Mouse (Mus musculus): ENCODE measurements around the gene Mki67. TPM values are rescaled to one million over a fixed set of nuclear protein-coding genes. Genes with fewer than 3 reads are reported as not detected.
"Not testable (repeated sequence)": the region's sequence is repeated elsewhere in the genome, so short reads cannot be mapped to it uniquely, and the experiment has no call there.

The Mki67 gene
- polyA plus RNA-seq, 1 experiment from 2014 or later: 108 TPM

GRCm38 (mm10) chr7:135694796-135695195, 21.4 kb downstream of the Mki67 start:
- H3K4me3 ChIP-seq: no peak overlapping the region
- H3K9ac ChIP-seq: no peak overlapping the region
- H3K4me2 ChIP-seq: no peak overlapping the region
- H3K27me3 ChIP-seq (replicated peaks): no peaks in the 10 kb centered on the region
- no peaks in the 10 kb centered on the region for H3K4me1 ChIP-seq
- WGBS (ENCODE audit: insufficient replicate concordance): 88% methylated on average over 5 of the region's 5 CpGs
- H3K27ac ChIP-seq: no peak overlapping the region
- no peaks in the 10 kb centered on the region for H3K9me3 ChIP-seq (replicated peaks)
- peaks cover 100% of the 10 kb centered on the region for H3K36me3 ChIP-seq
- ATAC-seq: no peak

- H3K4me2 ChIP-seq: no peak overlapping the region
- no peaks in the 10 kb centered on the region for H3K4me1 ChIP-seq
- WGBS (ENCODE audit: insufficient replicate concordance): 89% methylated on average over 4 of the region's 4 CpGs
- no peaks in the 10 kb centered on the region for H3K9me3 ChIP-seq (replicated peaks)
- H3K27me3 ChIP-seq (replicated peaks): no peaks in the 10 kb centered on the region
- H3K36me3 ChIP-seq: peaks cover 100% of the 10 kb centered on the region
- H3K9ac ChIP-seq: no peak overlapping the region
- no peak for ATAC-seq
- no peak overlapping the region for H3K27ac ChIP-seq
- no peak overlapping the region for H3K4me3 ChIP-seq
Measured at GRCm38 (mm10) chr7:135694130-135694529, 22.0 kb downstream of the Mki67 start.

GRCm38 (mm10) chr7:135691941-135692340, 24.2 kb downstream of the Mki67 start:
- Histone ChIP-seq H3K4me2 (no peak overlapping the region), H3K9me3 (replicated peaks) (no peaks in the 10 kb centered on the region), H3K27ac (no peak overlapping the region), H3K9ac (no peak overlapping the region), H3K4me1 (no peaks in the 10 kb centered on the region), H3K4me3 (no peak overlapping the region), H3K27me3 (replicated peaks) (no peaks in the 10 kb centered on the region), H3K36me3 (peaks cover 100% of the 10 kb centered on the region)
- no peak for ATAC-seq
- WGBS (ENCODE audit: insufficient replicate concordance): 86% methylated on average over 5 of the region's 5 CpGs

- WGBS (ENCODE audit: insufficient replicate concordance): 91% methylated on average over 7 of the region's 7 CpGs
- H3K27me3 ChIP-seq (replicated peaks): no peaks in the 10 kb centered on the region
- H3K9ac ChIP-seq: no peak overlapping the region
- no peak overlapping the region for H3K4me2 ChIP-seq
- no peak for ATAC-seq
- no peak overlapping the region for H3K4me3 ChIP-seq
- peaks cover 100% of the 10 kb centered on the region for H3K36me3 ChIP-seq
- no peaks in the 10 kb centered on the region for H3K9me3 ChIP-seq (replicated peaks)
- H3K4me1 ChIP-seq: no peaks in the 10 kb centered on the region
- H3K27ac ChIP-seq: no peak overlapping the region
Measured at GRCm38 (mm10) chr7:135689396-135689795, 26.8 kb downstream of the Mki67 start.

GRCm38 (mm10) chr7:135684938-135685337, 31.2 kb downstream of the Mki67 start:
- 75% methylated on average over 7 of the region's 7 CpGs for WGBS (ENCODE audit: insufficient replicate concordance)
- Histone ChIP-seq H3K9ac (no peak overlapping the region), H3K9me3 (replicated peaks) (no peaks in the 10 kb centered on the region), H3K27ac (no peak overlapping the region), H3K4me1 (no peaks in the 10 kb centered on the region), H3K4me3 (no peak overlapping the region), H3K4me2 (no peak overlapping the region), H3K36me3 (peaks cover 68% of the 10 kb centered on the region), H3K27me3 (replicated peaks) (no peaks in the 10 kb centered on the region)
- peak; percentile 14; the same call in 1 of the 2 replicates for ATAC-seq

GRCm38 (mm10) chr7:135684098-135684497, 32.1 kb downstream of the Mki67 start:
- H3K4me2 ChIP-seq; H3K4me3 ChIP-seq; H3K9ac ChIP-seq; H3K27me3 ChIP-seq (replicated peaks); H3K9me3 ChIP-seq (replicated peaks); H3K4me1 ChIP-seq: not testable (repeated sequence)
- WGBS (ENCODE audit: insufficient replicate concordance): 65% methylated on average over 4 of the region's 4 CpGs
- Histone ChIP-seq H3K36me3 (peaks cover 68% of the 10 kb centered on the region), H3K27ac (peak overlapping the region; percentile 54; the same call in 1 of the 2 replicates)
- ATAC-seq: peak; percentile 21

GRCm38 (mm10) chr7:135680334-135680733, 35.8 kb downstream of the Mki67 start:
- 0 out of 2 replicates have a peak, but pooled peaks have one; percentile 48 for ATAC-seq
- Histone ChIP-seq H3K27ac (no peak overlapping the region), H3K36me3 (peaks cover 35% of the 10 kb centered on the region), H3K27me3 (replicated peaks) (no peaks in the 10 kb centered on the region), H3K4me1 (no peaks in the 10 kb centered on the region), H3K9ac (no peak overlapping the region), H3K4me3 (no peak overlapping the region), H3K9me3 (replicated peaks) (no peaks in the 10 kb centered on the region), H3K4me2 (no peak overlapping the region)
- 68% methylated on average over 5 of the region's 5 CpGs for WGBS (ENCODE audit: insufficient replicate concordance)

GRCm38 (mm10) chr7:135676722-135677121, 39.4 kb downstream of the Mki67 start:
- 79% methylated on average over 8 of the region's 8 CpGs for WGBS (ENCODE audit: insufficient replicate concordance)

GRCm38 (mm10) chr7:135673576-135673975, 42.6 kb downstream of the Mki67 start:
- no peak overlapping the region for H3K27ac ChIP-seq
- no peak overlapping the region for H3K4me3 ChIP-seq
- no peak overlapping the region for H3K9ac ChIP-seq
- H3K4me1 ChIP-seq: no peaks in the 10 kb centered on the region
- H3K9me3 ChIP-seq (replicated peaks): no peaks in the 10 kb centered on the region
- peaks cover 16% of the 10 kb centered on the region for H3K36me3 ChIP-seq
- no peak overlapping the region for H3K4me2 ChIP-seq
- 58% methylated on average over 3 of the region's 3 CpGs for WGBS (ENCODE audit: insufficient replicate concordance)
- no peak for ATAC-seq
- no peaks in the 10 kb centered on the region for H3K27me3 ChIP-seq (replicated peaks)

More at GRCm38 (mm10) chr7:135676722-135677121, 39.4 kb downstream of the Mki67 start:
- Histone ChIP-seq H3K9ac (no peak overlapping the region), H3K27me3 (replicated peaks) (no peaks in the 10 kb centered on the region), H3K27ac (no peak overlapping the region), H3K9me3 (replicated peaks) (no peaks in the 10 kb centered on the region), H3K4me1 (no peaks in the 10 kb centered on the region), H3K4me2 (no peak overlapping the region), H3K4me3 (no peak overlapping the region), H3K36me3 (peaks cover 21% of the 10 kb centered on the region)
- no peak for ATAC-seq

- Histone ChIP-seq H3K27me3 (replicated peaks) (no peaks in the 10 kb centered on the region), H3K27ac (no peak overlapping the region), H3K4me2 (no peak overlapping the region), H3K9ac (no peak overlapping the region), H3K4me1 (no peaks in the 10 kb centered on the region), H3K9me3 (replicated peaks) (no peaks in the 10 kb centered on the region), H3K4me3 (no peak overlapping the region), H3K36me3 (peaks cover 16% of the 10 kb centered on the region)
- 0 out of 2 replicates have a peak, but pooled peaks have one; percentile 31 for ATAC-seq
- 59% methylated on average over 16 of the region's 16 CpGs for WGBS (ENCODE audit: insufficient replicate concordance)
Measured at GRCm38 (mm10) chr7:135668852-135669739, 47.1 kb downstream of the Mki67 start.

GRCm38 (mm10) chr7:135666314-135666713, 49.8 kb downstream of the Mki67 start:
- Histone ChIP-seq H3K4me3 (no peak overlapping the region), H3K27me3 (replicated peaks) (no peaks in the 10 kb centered on the region), H3K36me3 (peaks cover 21% of the 10 kb centered on the region; the same call in 1 of the 2 replicates), H3K9me3 (replicated peaks) (no peaks in the 10 kb centered on the region), H3K27ac (no peak overlapping the region), H3K4me2 (no peak overlapping the region), H3K9ac (no peak overlapping the region), H3K4me1 (no peaks in the 10 kb centered on the region)
- WGBS (ENCODE audit: insufficient replicate concordance): 63% methylated on average over 2 of the region's 2 CpGs
- no peak for ATAC-seq

- Histone ChIP-seq H3K9ac (no peak overlapping the region), H3K27me3 (replicated peaks) (no peaks in the 10 kb centered on the region), H3K27ac (no peak overlapping the region), H3K4me3 (no peak overlapping the region), H3K36me3 (peaks cover 15% of the 10 kb centered on the region; the same call in 1 of the 2 replicates), H3K9me3 (replicated peaks) (no peaks in the 10 kb centered on the region), H3K4me1 (no peaks in the 10 kb centered on the region), H3K4me2 (no peak overlapping the region)
- 82% methylated on average over 7 of the region's 7 CpGs for WGBS (ENCODE audit: insufficient replicate concordance)
- ATAC-seq: no peak
Measured at GRCm38 (mm10) chr7:135664211-135664610, 52.0 kb downstream of the Mki67 start.
